Mouse (Mus musculus) induced T-regulatory cell, adult 2 months (primary cell): ENCODE data around the gene Klc1.

Source experiments
- DNase-seq: peaks from one replicate; pipeline ENCODE4 v3.0.0-alpha.2; 2012; ENCODE audit warnings: low read depth

Klc1 gene

GRCm38 (mm10) chr12:111743981-111744423 is 14.6 kb upstream of the Klc1 start:
- DNase-seq, result no peak

- no peak for DNase-seq
These were observed 13.4 kb upstream of the Klc1 start for GRCm38 (mm10) chr12:111745274-111745673.

GRCm38 (mm10) chr12:111746091-111746490 is 12.6 kb upstream of the Klc1 start:
- DNase-seq, result peak; percentile 50

GRCm38 (mm10) chr12:111747421-111747820 is 11.2 kb upstream of the Klc1 start:
- no peak for DNase-seq

- DNase-seq, result no peak
These were observed 7.9 kb upstream of the Klc1 start for GRCm38 (mm10) chr12:111750739-111751138.

GRCm38 (mm10) chr12:111752491-111752890 is 6.2 kb upstream of the Klc1 start:
- no peak for DNase-seq

- no peak for DNase-seq
These were observed 5.3 kb upstream of the Klc1 start for GRCm38 (mm10) chr12:111753347-111753746.

GRCm38 (mm10) chr12:111754710-111755109 is 3.9 kb upstream of the Klc1 start:
- DNase-seq, result no peak

GRCm38 (mm10) chr12:111755231-111755630 is 3.4 kb upstream of the Klc1 start:
- DNase-seq, result no peak

- DNase-seq, result no peak
These were observed 2.5 kb upstream of the Klc1 start for GRCm38 (mm10) chr12:111756082-111756697.

- no peak for DNase-seq
These were observed 2.0 kb upstream of the Klc1 start for GRCm38 (mm10) chr12:111756698-111757082.

GRCm38 (mm10) chr12:111757561-111758325 is 906 bp upstream of the Klc1 start:
- DNase-seq, result no peak

- DNase-seq, result peak; percentile 55
These were observed 770 bp downstream of the Klc1 start for GRCm38 (mm10) chr12:111759176-111760061.

- no peak for DNase-seq
These were observed 1.8 kb downstream of the Klc1 start for GRCm38 (mm10) chr12:111760306-111760908.

GRCm38 (mm10) chr12:111762620-111763280 is 4.1 kb downstream of the Klc1 start:
- DNase-seq, result no peak

- DNase-seq, result no peak
These were observed 7.9 kb downstream of the Klc1 start for GRCm38 (mm10) chr12:111766313-111767236.

GRCm38 (mm10) chr12:111768322-111768928 is 9.8 kb downstream of the Klc1 start:
- peak; percentile 29 for DNase-seq

- peak; percentile 34 for DNase-seq
These were observed 10.7 kb downstream of the Klc1 start for GRCm38 (mm10) chr12:111769306-111769705.

GRCm38 (mm10) chr12:111769816-111770577 is 11.3 kb downstream of the Klc1 start:
- no peak for DNase-seq
